Mouse (Mus musculus) hindbrain, embryonic 14.5 days (tissue): ENCODE measurements around the gene Gm14743. TPM values are rescaled to one million over a fixed set of nuclear protein-coding genes. Genes with fewer than 3 reads are reported as not detected.
"Not testable (repeated sequence)": the region's sequence is repeated elsewhere in the genome, so short reads cannot be mapped to it uniquely, and the experiment has no call there.

Experiments used
- ATAC-seq: fragments of 200-750 bp; cut with Nextera tagmentation; 2 replicates; pipeline ENCODE4 v1.8.0; 2017; ENCODE audit warnings: moderate number of reproducible peaks, mild to moderate bottlenecking, moderate TSS enrichment, moderate library complexity; ENCODE audit not compliant: low FRiP score
- DNase-seq: peaks from one replicate; pipeline ENCODE4 v3.0.0-alpha.2; 2015; ENCODE audit warnings: low spot score
- H3K27ac ChIP-seq: fragments of 300-500 bp; sonication (generic); 2 replicates; pipeline ENCODE4 v1.5.1; 2014; ENCODE audit warnings: mild to moderate bottlenecking, moderate library complexity
- H3K27me3 ChIP-seq: fragments of 300-500 bp; sonication (generic); 2 replicates; pipeline ENCODE4 v1.6.1; 2014; ENCODE audit warnings: mild to moderate bottlenecking, low read length, mixed read lengths; ENCODE audit not compliant: control insufficient read depth, insufficient read depth
- H3K36me3 ChIP-seq: fragments of 300-500 bp; sonication (generic); replicated peaks from 2 replicates; pipeline ENCODE4 v1.6.1; 2014; ENCODE audit not compliant: control insufficient read depth, insufficient read depth
- H3K4me1 ChIP-seq: fragments of 300-500 bp; sonication (generic); replicated peaks from 2 replicates; pipeline ENCODE4 v1.6.1; 2014; ENCODE audit warnings: antibody characterized with exemption, low read length, mixed read lengths; ENCODE audit not compliant: control insufficient read depth, insufficient read depth
- H3K4me2 ChIP-seq: fragments of 300-500 bp; sonication (generic); replicated peaks from 2 replicates; pipeline ENCODE4 v1.6.1; 2014; ENCODE audit warnings: mild to moderate bottlenecking, moderate library complexity
- H3K4me3 ChIP-seq: fragments of 300-500 bp; sonication (generic); replicated peaks from 2 replicates; pipeline ENCODE4 v1.5.1; 2014; ENCODE audit warnings: mild to moderate bottlenecking, low read length
- H3K9ac ChIP-seq: fragments of 300-500 bp; sonication (generic); 2 replicates; pipeline ENCODE4 v1.6.1; 2014
- H3K9me3 ChIP-seq: fragments of 300-500 bp; sonication (generic); 2 replicates; pipeline ENCODE4 v1.6.1; 2016; ENCODE audit warnings: low read length; ENCODE audit not compliant: control insufficient read depth
- WGBS: fragments of 180-500 bp; shearing (Covaris S2); extraction: QIAGEN DNeasy Blood & Tissue Kit; methylation state at CpG from one replicate; pipeline ENCODE4 v1.1.7; 2014; 5-methylcytosine and 5-hydroxymethylcytosine counted together
- polyA plus RNA-seq: library from polyadenylated mRNA; unstranded; fragments of >200 nt; fragmentation: Nextera tagmentation; extraction: Ambion mirVana; gene quantifications from 2 replicates; pipeline ENCODE4 v1.2.1, GENCODE M21; 2014

Gm14743 gene
- polyA plus RNA-seq = not detected in 2 replicates

GRCm38 (mm10) chrX:78245821-78246220 lies at the start of gene Gm14743:
Gene Gm14743, minus strand, starts transcription at chrX:78245921.
- not testable (repeated sequence) for H3K4me3 ChIP-seq, ATAC-seq, H3K4me1 ChIP-seq, H3K27me3 ChIP-seq, H3K9ac ChIP-seq, H3K27ac ChIP-seq, H3K4me2 ChIP-seq, H3K9me3 ChIP-seq, DNase-seq, H3K36me3 ChIP-seq
- no CpG with 5 or more reads among the region's 3 CpGs for WGBS

- Histone ChIP-seq H3K27me3 (no peaks in the 10 kb centered on the region), H3K9me3 (no peaks in the 10 kb centered on the region), H3K27ac (no peak overlapping the region), H3K4me2 (no peak overlapping the region), H3K4me1 (no peaks in the 10 kb centered on the region), H3K4me3 (no peak overlapping the region), H3K9ac (no peak overlapping the region), H3K36me3 (no peaks in the 10 kb centered on the region)
- ATAC-seq (no peak), DNase-seq (no peak)
- WGBS = 97% methylated on average over 5 of the region's 5 CpGs
These were observed 42.9 kb downstream of the Gm14743 start for GRCm38 (mm10) chrX:78202829-78203228.

GRCm38 (mm10) chrX:78202220-78202619 lies 43.5 kb downstream of the Gm14743 start:
- not testable (repeated sequence) for ATAC-seq, H3K4me1 ChIP-seq, H3K27ac ChIP-seq, H3K36me3 ChIP-seq, DNase-seq, H3K9me3 ChIP-seq, H3K9ac ChIP-seq, H3K4me2 ChIP-seq, H3K27me3 ChIP-seq, H3K4me3 ChIP-seq
- 71% methylated on average over 1 of the region's 1 CpGs for WGBS

Other genes starting within 250 kb of the Gm14743 start
- not detected in 2 replicates for gene Obp1a, start 154.5 kb downstream of the Gm14743 start, polyA plus RNA-seq
- gene Gm5938, start 120.5 kb downstream of the Gm14743 start, polyA plus RNA-seq = not detected in 2 replicates
- gene Obp1b, start 59.1 kb downstream of the Gm14743 start, polyA plus RNA-seq = not detected in 2 replicates
- not detected in 2 replicates for gene 4930480E11Rik, start 123.7 kb upstream of the Gm14743 start, polyA plus RNA-seq